Mouse (Mus musculus) brain, embryonic 14.5 days (tissue): ENCODE data around the gene Gm11627.

Experiments
- CTCF ChIP-seq: fragments of 200-500 bp; IDR thresholded peaks from 2 replicates; pipeline ENCODE4 v1.5.1; 2012; ENCODE audit warnings: inconsistent platforms, mild to moderate bottlenecking, moderate library complexity, borderline replicate concordance; ENCODE audit not compliant: insufficient read depth, insufficient read length; ENCODE audit errors: extremely low read depth
- POLR2A ChIP-seq: fragments of 200-500 bp; IDR thresholded peaks from 2 replicates; pipeline ENCODE4 v1.6.1; 2012; ENCODE audit warnings: mild to moderate bottlenecking, inconsistent platforms, borderline replicate concordance; ENCODE audit not compliant: poor library complexity, insufficient read depth, insufficient read length, severe bottlenecking; ENCODE audit errors: extremely low read depth

GRCm38 (mm10) chr11:102604777-102605552 lies 25.7 kb upstream of the Gm11627 start:
- no peak for TF ChIP-seq POLR2A
- peak; percentile 23; the same call in 1 of the 2 replicates for TF ChIP-seq CTCF
